Mouse (Mus musculus): Measurements from ENCODE around the gene Ccl7. TPM values are rescaled to one million over a fixed set of nuclear protein-coding genes. Genes with fewer than 3 reads are reported as not detected.

Ccl7 gene
- total RNA-seq, 2 experiments from 2014 or later: 0.51 TPM; not detected in 1

Other genes with a start within 250 kb of the Ccl7 start
- under 1 TPM in 1 of 2 experiments, not detected in 1; 0.17 TPM for gene 5530401A14Rik, start 185.0 kb upstream of the Ccl7 start, total RNA-seq (2021)
- 1 to 10 TPM; 2.5 to 3.2 TPM for gene Asic2, start 77.3 kb upstream of the Ccl7 start, total RNA-seq (2021)
- gene Ccl2, start 10.1 kb upstream of the Ccl7 start, total RNA-seq (2021): 1 to 10 TPM in 1 of 2 experiments, under 1 TPM in 1; 0.80 to 1.7 TPM
- not detected for gene Gm17268, start 7.2 kb upstream of the Ccl7 start, total RNA-seq (2021)
- 10 to 100 TPM in 1 of 2 experiments, 1 to 10 TPM in 1; 4.6 to 14.4 TPM for gene Ccl11, start 12.1 kb downstream of the Ccl7 start, total RNA-seq (2021)
- gene Ccl12, start 56.1 kb downstream of the Ccl7 start, total RNA-seq (2021): not detected
- gene Ccl8, start 69.5 kb downstream of the Ccl7 start, total RNA-seq (2021): 1 to 10 TPM in 1 of 2 experiments, not detected in 1; 2.0 TPM